Mouse (Mus musculus) urinary bladder, adult 18-20 months (tissue): Measurements from ENCODE around the gene Med26.

Experiments used
- DNase-seq, 2 experiments: peaks; one replicate each; pipeline ENCODE4 v3.0.0; 2022; ENCODE audit warnings: low spot score in 2 of 2, mixed read lengths in 2 of 2

The Med26 gene

GRCm38 (mm10) chr8:72547802-72548643, at the start of gene Med26:
Gene Med26 (minus strand): TSS chr8:72548270.
- DNase-seq = peak; percentile 88 to 98

GRCm38 (mm10) chr8:72590198-72590597, 42.1 kb upstream of the Med26 start:
- peak in 1 of 2 experiments; percentile 21 for DNase-seq

- no peak for DNase-seq
Observed at GRCm38 (mm10) chr8:72589286-72589685, 41.2 kb upstream of the Med26 start.

GRCm38 (mm10) chr8:72588865-72589264, 40.8 kb upstream of the Med26 start:
- no peak for DNase-seq

- peak in 1 of 2 experiments; percentile 14 for DNase-seq
Observed at GRCm38 (mm10) chr8:72587806-72588205, 39.7 kb upstream of the Med26 start.

- no peak for DNase-seq
Observed at GRCm38 (mm10) chr8:72584390-72584789, 36.3 kb upstream of the Med26 start.

- no peak for DNase-seq
Observed at GRCm38 (mm10) chr8:72583056-72583771, 35.1 kb upstream of the Med26 start.

GRCm38 (mm10) chr8:72579374-72579773, 31.3 kb upstream of the Med26 start:
- no peak for DNase-seq

GRCm38 (mm10) chr8:72577941-72578340, 29.9 kb upstream of the Med26 start:
- no peak for DNase-seq

- no peak for DNase-seq
Observed at GRCm38 (mm10) chr8:72577266-72577665, 29.2 kb upstream of the Med26 start.

GRCm38 (mm10) chr8:72575915-72576314, 27.8 kb upstream of the Med26 start:
- no peak for DNase-seq

GRCm38 (mm10) chr8:72573450-72573849, 25.4 kb upstream of the Med26 start:
- no peak for DNase-seq

- no peak for DNase-seq
Observed at GRCm38 (mm10) chr8:72572507-72572906, 24.4 kb upstream of the Med26 start.

- DNase-seq = peak; percentile 66
Observed at GRCm38 (mm10) chr8:72571611-72572473, 23.8 kb upstream of the Med26 start, which contains the start of gene Tmem38a. Gene Tmem38a (plus strand): TSS chr8:72572055.

GRCm38 (mm10) chr8:72570633-72571610, 22.9 kb upstream of the Med26 start, which contains the start of gene Smim7:
Gene Smim7 (minus strand): TSS chr8:72571088.
- DNase-seq = peak; percentile 97 to 98

- no peak for DNase-seq
Observed at GRCm38 (mm10) chr8:72565970-72566369, 17.9 kb upstream of the Med26 start.

- DNase-seq = no peak
Observed at GRCm38 (mm10) chr8:72561111-72561689, 13.1 kb upstream of the Med26 start.

GRCm38 (mm10) chr8:72555770-72556169, 7.7 kb upstream of the Med26 start:
- no peak for DNase-seq

- peak in 1 of 2 experiments; percentile 59 for DNase-seq
Observed at GRCm38 (mm10) chr8:72549314-72549892, 1.3 kb upstream of the Med26 start.
